Mouse (Mus musculus) gastrocnemius, postnatal 4 days (tissue): ENCODE results near the gene Gm13287. TPM values are rescaled to one million over a fixed set of nuclear protein-coding genes. Genes with fewer than 3 reads are reported as not detected.
"Not testable (repeated sequence)": the region's sequence is repeated elsewhere in the genome, so short reads cannot be mapped to it uniquely, and the experiment has no call there.

Source experiments
- DNase-seq, 2 experiments: peaks; one replicate each; pipeline ENCODE4 v3.0.0; 2021 to 2022; ENCODE audit warnings: low spot score in 2 of 2, mixed read lengths in 2 of 2
- total RNA-seq, 2 experiments: library from RNA; stranded (reverse); gene quantifications; 2 replicates each; pipeline ENCODE4 v1.2.3; 2021

Gene Gm13287
- total RNA-seq, 2 experiments from 2014 or later, result not detected

DNA sequence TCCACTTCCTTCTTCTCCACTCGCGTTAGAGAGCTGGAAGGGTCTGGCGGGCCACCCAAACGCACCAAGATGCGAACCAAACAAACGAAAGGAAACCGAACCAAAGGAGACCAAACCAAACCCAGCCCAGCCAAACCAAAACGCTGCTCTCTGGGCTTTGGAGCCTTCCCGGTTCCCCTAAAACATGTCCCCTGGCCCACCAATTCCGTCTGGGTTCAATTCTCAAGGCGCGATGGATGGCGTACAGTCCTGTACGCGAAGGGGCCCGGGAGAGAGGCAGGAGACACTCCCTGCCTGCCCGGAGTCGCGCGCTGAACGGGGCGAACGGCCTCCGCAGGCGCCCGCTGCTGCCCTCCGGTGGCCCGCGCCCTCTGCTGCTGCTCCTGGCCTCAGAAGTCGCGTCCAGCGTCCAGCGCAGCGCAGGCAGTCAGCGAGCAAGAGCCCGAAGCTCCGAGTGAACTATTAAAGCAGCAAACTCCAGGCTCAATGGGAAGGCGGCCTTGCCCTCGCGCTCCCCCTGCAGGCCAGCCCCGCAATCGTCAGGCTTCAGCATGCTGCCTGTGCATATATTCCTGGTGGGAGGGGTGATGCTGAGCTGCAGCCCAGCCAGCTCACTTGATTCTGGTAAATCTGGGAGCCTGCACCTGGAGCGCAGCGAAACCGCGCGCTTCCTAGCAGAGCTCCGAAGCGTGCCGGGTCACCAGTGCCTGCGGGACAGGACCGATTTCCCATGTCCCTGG lies 8.9 kb upstream of the Gm13287 start, which contains the start of gene Gm13275:
Gene Gm13275, plus strand, starts transcription at position 552 of the 740 bp plus-strand sequence.
- DNase-seq, result peak; percentile 51 to 63

DNA sequence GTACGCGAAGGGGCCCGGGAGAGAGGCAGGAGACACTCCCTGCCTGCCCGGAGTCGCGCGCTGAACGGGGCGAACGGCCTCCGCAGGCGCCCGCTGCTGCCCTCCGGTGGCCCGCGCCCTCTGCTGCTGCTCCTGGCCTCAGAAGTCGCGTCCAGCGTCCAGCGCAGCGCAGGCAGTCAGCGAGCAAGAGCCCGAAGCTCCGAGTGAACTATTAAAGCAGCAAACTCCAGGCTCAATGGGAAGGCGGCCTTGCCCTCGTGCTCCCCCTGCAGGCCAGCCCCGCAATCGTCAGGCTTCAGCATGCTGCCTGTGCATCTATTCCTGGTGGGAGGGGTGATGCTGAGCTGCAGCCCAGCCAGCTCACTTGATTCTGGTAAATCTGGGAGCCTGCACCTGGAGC lies 6.0 kb upstream of the Gm13287 start, which contains the start of gene Gm13279:
Gene Gm13279, plus strand, starts transcription at position 301 of the 400 bp plus-strand sequence.
- DNase-seq, result not testable (repeated sequence)

DNA sequence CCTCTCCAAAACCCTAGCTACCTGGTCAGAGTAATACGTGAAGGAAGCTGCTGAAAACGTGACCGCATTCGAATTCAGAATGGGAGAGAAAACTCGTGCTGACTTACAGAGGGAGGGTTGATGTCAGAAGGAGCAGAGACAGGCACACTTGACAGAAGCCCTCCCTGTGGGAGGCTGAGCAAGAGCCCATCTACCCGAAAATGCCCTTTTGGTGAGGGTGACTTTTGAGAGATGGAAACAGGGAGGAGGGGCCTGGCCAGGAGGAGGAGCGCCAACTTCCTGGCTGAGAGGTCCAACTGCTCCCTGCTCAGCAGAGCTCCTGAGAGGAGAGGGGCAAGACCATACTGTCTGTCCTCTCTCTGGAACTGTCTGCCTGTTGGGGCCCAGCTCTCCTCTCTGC lies 3.7 kb upstream of the Gm13287 start, which contains the start of gene Gm13285:
Gene Gm13285, plus strand, starts transcription at position 301 of the 400 bp plus-strand sequence.
- not testable (repeated sequence) for DNase-seq

DNA sequence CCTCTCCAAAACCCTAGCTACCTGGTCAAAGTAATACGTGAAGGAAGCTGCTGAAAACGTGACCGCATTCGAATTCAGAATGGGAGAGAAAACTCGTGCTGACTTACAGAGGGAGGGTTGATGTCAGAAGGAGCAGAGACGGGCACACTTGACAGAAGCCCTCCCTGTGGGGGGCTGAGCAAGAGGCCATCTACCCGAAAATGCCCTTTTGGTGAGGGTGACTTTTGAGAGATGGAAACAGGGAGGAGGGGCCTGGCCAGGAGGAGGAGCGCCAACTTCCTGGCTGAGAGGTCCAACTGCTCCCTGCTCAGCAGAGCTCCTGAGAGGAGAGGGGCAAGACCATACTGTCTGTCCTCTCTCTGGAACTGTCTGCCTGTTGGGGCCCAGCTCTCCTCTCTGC lies 2.2 kb downstream of the Gm13287 start, which contains the start of gene Gm13288:
Gene Gm13288, plus strand, starts transcription at position 301 of the 400 bp plus-strand sequence.
- not testable (repeated sequence) for DNase-seq

DNA sequence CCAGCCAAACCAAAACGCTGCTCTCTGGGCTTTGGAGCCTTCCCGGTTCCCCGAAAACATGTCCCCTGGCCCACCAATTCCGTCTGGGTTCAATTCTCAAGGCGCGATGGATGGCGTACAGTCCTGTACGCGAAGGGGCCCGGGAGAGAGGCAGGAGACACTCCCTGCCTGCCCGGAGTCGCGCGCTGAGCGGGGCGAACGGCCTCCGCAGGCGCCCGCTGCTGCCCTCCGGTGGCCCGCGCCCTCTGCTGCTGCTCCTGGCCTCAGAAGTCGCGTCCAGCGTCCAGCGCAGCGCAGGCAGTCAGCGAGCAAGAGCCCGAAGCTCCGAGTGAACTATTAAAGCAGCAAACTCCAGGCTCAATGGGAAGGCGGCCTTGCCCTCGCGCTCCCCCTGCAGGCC lies 2.7 kb downstream of the Gm13287 start:
- DNase-seq, result peak in 1 of 2 experiments; percentile 17

DNA sequence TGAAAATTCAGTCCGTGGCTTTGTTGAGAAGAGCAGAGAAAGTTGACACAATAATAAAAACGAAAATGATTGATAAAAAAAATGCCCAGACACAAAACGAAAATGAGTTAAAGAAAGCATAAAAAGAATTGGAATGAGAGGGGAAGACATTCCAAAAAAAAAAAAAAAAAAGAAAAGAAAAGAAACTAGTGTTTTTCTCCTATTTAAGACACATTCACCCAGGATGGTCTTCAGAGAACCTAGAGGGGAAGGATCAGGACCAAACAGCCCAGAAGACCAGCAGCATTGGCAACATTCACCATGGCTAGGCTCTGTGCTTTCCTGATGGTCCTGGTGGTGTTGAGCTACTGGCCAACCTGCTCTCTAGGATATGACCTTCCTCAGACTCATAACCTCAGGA lies 12.9 kb downstream of the Gm13287 start, which contains the start of gene Ifna7:
Gene Ifna7, plus strand, starts transcription at position 301 of the 400 bp plus-strand sequence.
- no peak for DNase-seq

DNA sequence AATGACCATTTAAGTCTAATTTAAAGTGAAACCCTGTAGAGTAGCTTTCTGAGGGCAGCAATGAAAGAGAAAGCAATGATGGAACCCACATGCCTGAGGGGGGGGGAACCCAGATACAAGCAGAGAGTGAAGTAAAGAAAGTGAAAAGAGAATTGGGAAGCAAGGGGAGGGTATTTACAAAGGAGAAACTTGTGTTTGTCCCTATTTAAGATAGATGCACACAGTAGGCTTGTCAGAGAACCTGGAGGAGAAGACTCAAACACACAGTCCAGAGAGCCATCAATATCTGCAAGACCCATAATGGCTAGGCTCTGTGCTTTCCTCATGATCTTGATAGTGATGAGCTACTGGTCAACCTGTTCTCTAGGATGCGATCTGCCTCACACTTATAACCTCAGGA lies 16.6 kb downstream of the Gm13287 start, which contains the start of gene Ifna11:
Gene Ifna11, plus strand, starts transcription at position 301 of the 400 bp plus-strand sequence.
- no peak for DNase-seq

DNA sequence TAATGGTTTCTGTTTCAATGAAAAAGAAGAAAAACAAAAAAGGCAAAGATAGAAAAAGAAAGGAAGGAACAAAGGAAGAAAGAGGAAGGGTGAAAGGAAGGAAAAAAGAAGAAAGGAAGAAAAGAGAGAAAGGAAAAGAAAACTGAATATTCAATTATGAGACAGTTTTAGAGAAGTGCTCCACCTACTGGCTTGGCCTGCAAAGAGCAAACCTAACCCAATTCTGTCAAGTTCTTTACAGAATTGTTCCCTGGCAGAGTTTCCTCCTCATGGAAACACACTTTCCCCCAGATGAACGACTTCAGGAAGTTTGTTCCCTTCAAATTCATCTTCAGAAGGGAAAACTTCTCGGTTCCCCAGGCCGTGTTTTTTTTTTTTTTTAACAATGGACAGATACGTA lies 19.9 kb downstream of the Gm13287 start:
- no peak for DNase-seq

DNA sequence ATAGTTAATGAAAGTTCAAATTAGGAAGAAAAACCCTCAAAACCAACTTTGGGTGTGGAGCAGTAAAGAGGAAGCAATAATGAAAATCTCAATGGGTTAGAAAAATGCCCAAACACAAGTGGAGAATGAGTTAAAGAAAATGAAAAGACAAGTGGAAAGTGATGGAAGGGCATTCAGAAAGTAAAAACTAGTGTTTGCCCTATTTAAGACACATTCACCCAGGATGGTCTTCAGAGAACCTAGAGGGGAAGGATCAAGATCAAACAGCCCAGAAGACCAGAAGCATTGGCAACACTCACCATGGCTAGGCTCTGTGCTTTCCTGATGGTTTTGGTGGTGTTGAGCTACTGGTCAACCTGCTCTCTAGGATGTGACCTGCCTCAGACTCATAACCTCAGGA lies 24.1 kb downstream of the Gm13287 start, which contains the start of gene Ifna6:
Gene Ifna6, plus strand, starts transcription at position 301 of the 400 bp plus-strand sequence.
- DNase-seq, result not testable (repeated sequence)

DNA sequence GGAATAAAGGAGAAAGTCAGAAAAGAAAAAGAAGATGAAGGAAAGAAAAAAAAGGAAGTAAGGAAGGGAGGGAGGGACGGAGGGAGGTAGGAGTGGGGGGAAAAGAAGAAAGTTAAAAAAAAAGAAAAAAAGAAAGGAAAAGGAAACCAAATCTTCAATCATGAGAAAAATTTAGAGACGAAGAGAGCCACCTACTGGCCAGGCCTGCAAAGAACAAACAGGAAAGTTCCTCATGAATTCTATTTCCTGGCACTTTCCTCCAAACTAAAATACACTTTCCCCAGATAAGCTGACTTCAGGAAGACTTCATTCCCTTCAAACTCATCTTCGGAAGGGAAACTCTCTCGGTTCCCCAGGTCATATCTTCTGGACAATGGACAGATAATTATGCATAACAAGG lies 27.5 kb downstream of the Gm13287 start:
- DNase-seq, result peak in 1 of 2 experiments; percentile 19

DNA sequence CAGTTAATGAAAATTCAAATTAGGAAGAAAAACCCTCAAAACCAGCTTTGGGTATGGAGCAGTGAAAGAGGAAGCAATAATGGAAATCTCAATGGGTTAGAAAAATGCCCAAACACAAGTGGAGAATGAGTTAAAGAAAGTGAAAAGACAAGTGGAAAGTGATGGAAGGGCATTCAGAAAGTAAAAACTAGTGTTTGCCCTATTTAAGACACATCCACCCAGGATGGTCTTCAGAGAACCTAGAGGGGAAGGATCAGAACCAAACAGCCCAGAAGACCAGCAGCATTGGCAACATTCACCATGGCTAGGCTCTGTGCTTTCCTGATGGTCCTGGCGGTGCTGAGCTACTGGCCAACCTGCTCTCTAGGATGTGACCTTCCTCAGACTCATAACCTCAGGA lies 32.2 kb downstream of the Gm13287 start, which contains the start of gene Ifna5:
Gene Ifna5, plus strand, starts transcription at position 301 of the 400 bp plus-strand sequence.
- DNase-seq, result not testable (repeated sequence)

DNA sequence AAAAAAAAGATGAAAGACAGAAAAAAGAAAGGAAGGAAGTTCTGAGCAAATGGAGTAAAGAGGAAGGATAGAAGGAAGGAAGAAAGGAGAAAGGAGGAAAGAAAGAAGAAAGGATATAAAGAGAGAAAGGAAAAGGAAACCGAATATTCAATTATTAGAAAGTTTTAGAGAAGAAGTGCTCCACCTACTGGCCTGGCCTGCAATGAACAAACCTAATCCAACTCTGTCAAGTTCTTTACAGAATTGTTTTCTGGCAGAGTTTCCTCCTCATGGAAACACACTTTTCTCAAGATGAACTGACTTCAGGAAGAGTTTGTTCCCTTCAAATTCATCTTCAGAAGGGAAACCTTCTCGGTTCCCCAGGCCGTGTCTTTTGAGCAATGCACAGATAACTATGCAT lies 35.8 kb downstream of the Gm13287 start:
- DNase-seq, result no peak

DNA sequence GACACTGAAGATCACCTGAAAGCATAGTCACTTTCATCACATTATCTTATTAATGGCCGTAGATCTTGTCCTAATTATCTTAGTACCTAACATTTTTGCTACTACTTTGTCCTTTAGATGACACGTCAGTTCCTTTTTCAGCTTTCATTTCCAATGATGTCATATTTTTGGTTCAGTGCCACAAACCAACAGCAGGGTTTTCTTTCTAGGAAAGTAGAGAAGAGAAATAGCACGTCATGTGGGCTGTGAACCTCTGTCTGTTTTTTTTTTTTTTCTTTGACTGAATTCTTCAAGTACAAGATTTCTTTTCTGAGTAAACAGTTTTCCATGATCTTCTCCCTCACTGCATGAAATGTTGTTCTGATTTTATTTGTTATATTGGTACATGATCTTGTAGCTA lies 37.0 kb downstream of the Gm13287 start:
- DNase-seq, result no peak

DNA sequence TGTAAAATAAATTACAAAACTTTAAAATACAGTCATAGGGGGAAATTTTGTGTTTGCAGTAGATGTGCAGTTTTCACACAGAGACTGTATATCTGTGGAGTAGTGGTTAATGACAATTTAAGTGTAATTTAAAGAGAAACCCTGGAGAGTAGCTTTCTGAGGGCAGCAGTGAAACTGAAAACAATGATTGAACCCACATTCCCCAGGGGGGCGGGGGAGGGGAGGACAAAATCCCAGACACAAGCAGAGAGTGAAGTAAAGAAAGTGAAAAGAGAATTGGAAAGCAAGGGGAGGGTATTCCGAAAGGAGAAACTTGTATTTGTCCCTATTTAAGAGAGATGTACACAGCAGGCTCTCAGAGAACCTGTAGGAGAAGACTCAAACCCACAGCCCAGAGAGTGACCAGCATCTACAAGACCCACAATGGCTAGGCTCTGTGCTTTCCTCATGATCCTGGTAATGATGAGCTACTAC lies 38.4 kb downstream of the Gm13287 start, which contains the start of gene Ifna4:
Gene Ifna4, plus strand, starts transcription at position 424 of the 474 bp plus-strand sequence.
- DNase-seq, result no peak

DNA sequence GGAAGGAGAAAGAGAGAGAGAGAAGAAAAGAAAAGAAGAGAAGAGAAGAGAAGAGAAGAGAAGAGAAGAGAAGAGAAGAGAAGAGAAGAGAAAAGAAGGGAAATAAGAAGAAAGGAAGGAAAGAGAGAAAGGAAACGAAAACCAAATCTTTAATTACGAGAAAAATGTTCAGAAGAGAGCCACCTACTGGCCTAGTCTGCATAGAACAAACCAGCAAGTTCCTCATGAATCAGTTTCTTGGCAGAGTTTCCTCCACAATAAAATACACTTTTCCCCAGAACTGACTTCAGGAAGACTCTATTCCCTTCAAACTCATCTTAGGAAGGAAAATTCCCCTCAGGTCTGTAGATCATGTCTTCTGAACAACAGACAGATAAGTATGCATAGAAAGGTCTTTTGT lies 42.3 kb downstream of the Gm13287 start:
- DNase-seq, result no peak

DNA sequence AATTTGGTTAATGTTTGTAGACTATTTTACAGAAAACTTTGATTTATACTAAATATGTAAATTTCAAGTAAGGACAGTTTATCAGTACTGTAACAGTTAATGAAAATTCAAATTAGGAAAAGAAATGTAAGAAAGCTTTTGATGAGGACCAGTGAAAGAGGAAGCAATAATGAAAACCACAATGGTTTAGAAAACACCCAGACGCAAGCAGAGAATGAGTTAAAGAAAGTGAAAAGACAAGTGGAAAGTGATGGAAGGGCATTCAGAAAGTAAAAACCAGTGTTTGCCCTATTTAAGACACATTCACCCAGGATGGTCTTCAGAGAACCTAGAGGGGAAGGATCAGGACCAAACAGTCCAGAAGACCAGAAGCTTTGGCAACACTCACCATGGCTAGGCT lies 46.6 kb downstream of the Gm13287 start, which contains the start of gene Ifna1:
Gene Ifna1, plus strand, starts transcription at position 390 of the 400 bp plus-strand sequence.
- no peak for DNase-seq

DNA sequence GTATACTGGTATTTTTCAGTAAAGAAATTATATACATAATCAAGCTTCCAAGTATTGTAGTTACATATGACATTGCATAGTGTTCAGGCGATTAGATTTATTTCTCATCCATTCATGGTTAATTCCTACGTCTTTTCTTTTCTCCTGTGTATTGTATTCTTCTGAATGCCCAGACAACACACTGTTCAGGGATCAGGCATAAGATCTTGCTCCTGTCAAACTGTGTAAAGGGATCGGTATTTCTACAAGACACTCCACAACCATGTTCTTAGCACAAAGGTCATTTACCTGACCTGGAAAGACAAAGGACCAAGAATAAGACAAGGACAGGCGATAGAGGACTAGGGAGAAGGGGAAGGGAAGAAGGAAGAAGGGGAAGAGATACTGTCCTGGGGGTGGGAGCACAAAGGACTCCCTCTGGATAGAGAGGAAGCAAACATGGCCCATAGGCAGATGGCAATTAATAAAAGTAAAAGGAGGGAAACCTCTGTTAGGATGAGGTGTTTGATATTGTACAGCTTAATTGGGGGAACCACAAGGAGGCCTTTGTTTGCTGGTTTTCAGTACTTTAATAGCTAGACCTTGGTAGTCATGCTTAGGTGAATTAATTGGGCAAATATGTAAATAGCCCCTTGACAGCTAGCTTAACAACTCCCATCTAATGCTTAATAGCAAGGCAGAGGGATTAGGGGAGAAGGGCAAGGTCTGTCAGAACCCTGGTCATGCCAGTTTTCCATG lies 48.1 kb downstream of the Gm13287 start:
- DNase-seq, result no peak
